Mouse (Mus musculus): ENCODE measurements around the gene Hsf2bp. TPM values are rescaled to one million over a fixed set of nuclear protein-coding genes. Genes with fewer than 3 reads are reported as not detected.

Hsf2bp gene
- polyA plus RNA-seq, 1 experiment from 2014 or later, result 0.95 TPM

- 76% methylated on average over 1 of the region's 1 CpGs for WGBS
- no peak for ATAC-seq (ENCODE audit: low FRiP score, low TSS enrichment)
- Histone ChIP-seq H3K9me3 (ENCODE audit: control insufficient read depth, low read length) (no peaks in the 10 kb centered on the region), H3K27me3 (ENCODE audit: control insufficient read depth, insufficient read depth, low read length) (no peaks in the 10 kb centered on the region), H3K4me1 (ENCODE audit: control insufficient read depth, insufficient read depth, low read length) (peaks cover 10% of the 10 kb centered on the region; the same call in 1 of the 2 replicates), H3K9ac (ENCODE audit: low read depth, low read length) (no peak overlapping the region), H3K4me3 (ENCODE audit: low read length) (no peak overlapping the region), H3K27ac (ENCODE audit: low read depth, low read length) (no peak overlapping the region), H3K4me2 (replicated peaks; ENCODE audit: low read depth, low read length) (no peak overlapping the region), H3K36me3 (ENCODE audit: control insufficient read depth, insufficient read depth, low read length) (no peaks in the 10 kb centered on the region)
Observed at GRCm38 (mm10) chr17:31966566-31966965, 69.6 kb downstream of the Hsf2bp start.

GRCm38 (mm10) chr17:31965623-31966022 is 70.5 kb downstream of the Hsf2bp start:
- peak overlapping the region; percentile 78; the same call in 1 of the 2 replicates for H3K27ac ChIP-seq (ENCODE audit: low read depth, low read length)
- no peak overlapping the region for H3K9ac ChIP-seq (ENCODE audit: low read depth, low read length)
- no peaks in the 10 kb centered on the region for H3K27me3 ChIP-seq (ENCODE audit: control insufficient read depth, insufficient read depth, low read length)
- peaks cover 10% of the 10 kb centered on the region; the same call in 1 of the 2 replicates for H3K4me1 ChIP-seq (ENCODE audit: control insufficient read depth, insufficient read depth, low read length)
- no peaks in the 10 kb centered on the region for H3K36me3 ChIP-seq (ENCODE audit: control insufficient read depth, insufficient read depth, low read length)
- H3K9me3 ChIP-seq (ENCODE audit: control insufficient read depth, low read length), result no peaks in the 10 kb centered on the region
- no peak overlapping the region for H3K4me2 ChIP-seq (replicated peaks; ENCODE audit: low read depth, low read length)
- ATAC-seq (ENCODE audit: low FRiP score, low TSS enrichment), result peak; percentile 43; the same call in 1 of the 2 replicates
- WGBS, result 41% methylated on average over 2 of the region's 2 CpGs
- H3K4me3 ChIP-seq (ENCODE audit: low read length), result no peak overlapping the region

GRCm38 (mm10) chr17:31962930-31963329 is 73.2 kb downstream of the Hsf2bp start:
- Histone ChIP-seq H3K4me2 (replicated peaks; ENCODE audit: low read depth, low read length) (no peak overlapping the region), H3K9me3 (ENCODE audit: control insufficient read depth, low read length) (no peaks in the 10 kb centered on the region), H3K9ac (ENCODE audit: low read depth, low read length) (no peak overlapping the region), H3K4me3 (ENCODE audit: low read length) (no peak overlapping the region), H3K4me1 (ENCODE audit: control insufficient read depth, insufficient read depth, low read length) (peaks cover 10% of the 10 kb centered on the region; the same call in 1 of the 2 replicates), H3K27me3 (ENCODE audit: control insufficient read depth, insufficient read depth, low read length) (no peaks in the 10 kb centered on the region), H3K36me3 (ENCODE audit: control insufficient read depth, insufficient read depth, low read length) (no peaks in the 10 kb centered on the region), H3K27ac (ENCODE audit: low read depth, low read length) (no peak overlapping the region)
- WGBS, result 87% methylated on average over 4 of the region's 4 CpGs
- no peak for ATAC-seq (ENCODE audit: low FRiP score, low TSS enrichment)

GRCm38 (mm10) chr17:31962281-31962680 is 73.9 kb downstream of the Hsf2bp start:
- Histone ChIP-seq H3K9ac (ENCODE audit: low read depth, low read length) (no peak overlapping the region), H3K4me1 (ENCODE audit: control insufficient read depth, insufficient read depth, low read length) (peaks cover 10% of the 10 kb centered on the region; the same call in 1 of the 2 replicates), H3K4me2 (replicated peaks; ENCODE audit: low read depth, low read length) (no peak overlapping the region), H3K36me3 (ENCODE audit: control insufficient read depth, insufficient read depth, low read length) (no peaks in the 10 kb centered on the region), H3K27ac (ENCODE audit: low read depth, low read length) (no peak overlapping the region), H3K9me3 (ENCODE audit: control insufficient read depth, low read length) (no peaks in the 10 kb centered on the region), H3K27me3 (ENCODE audit: control insufficient read depth, insufficient read depth, low read length) (no peaks in the 10 kb centered on the region), H3K4me3 (ENCODE audit: low read length) (no peak overlapping the region)
- WGBS, result 93% methylated on average over 5 of the region's 5 CpGs
- no peak for ATAC-seq (ENCODE audit: low FRiP score, low TSS enrichment)

- Histone ChIP-seq H3K27ac (ENCODE audit: low read depth, low read length) (no peak overlapping the region), H3K9ac (ENCODE audit: low read depth, low read length) (no peak overlapping the region), H3K4me3 (ENCODE audit: low read length) (no peak overlapping the region), H3K36me3 (ENCODE audit: control insufficient read depth, insufficient read depth, low read length) (no peaks in the 10 kb centered on the region), H3K4me2 (replicated peaks; ENCODE audit: low read depth, low read length) (no peak overlapping the region), H3K9me3 (ENCODE audit: control insufficient read depth, low read length) (no peaks in the 10 kb centered on the region), H3K27me3 (ENCODE audit: control insufficient read depth, insufficient read depth, low read length) (no peaks in the 10 kb centered on the region), H3K4me1 (ENCODE audit: control insufficient read depth, insufficient read depth, low read length) (no peaks in the 10 kb centered on the region)
- 89% methylated on average over 9 of the region's 9 CpGs for WGBS
- ATAC-seq (ENCODE audit: low FRiP score, low TSS enrichment), result no peak
Observed at GRCm38 (mm10) chr17:31954551-31955140, 81.5 kb downstream of the Hsf2bp start.

- ATAC-seq (ENCODE audit: low FRiP score, low TSS enrichment), result no peak
- Histone ChIP-seq H3K4me1 (ENCODE audit: control insufficient read depth, insufficient read depth, low read length) (no peaks in the 10 kb centered on the region), H3K36me3 (ENCODE audit: control insufficient read depth, insufficient read depth, low read length) (no peaks in the 10 kb centered on the region), H3K9ac (ENCODE audit: low read depth, low read length) (no peak overlapping the region), H3K4me3 (ENCODE audit: low read length) (no peak overlapping the region), H3K27ac (ENCODE audit: low read depth, low read length) (no peak overlapping the region), H3K27me3 (ENCODE audit: control insufficient read depth, insufficient read depth, low read length) (no peaks in the 10 kb centered on the region), H3K9me3 (ENCODE audit: control insufficient read depth, low read length) (no peaks in the 10 kb centered on the region), H3K4me2 (replicated peaks; ENCODE audit: low read depth, low read length) (no peak overlapping the region)
- WGBS, result 91% methylated on average over 1 of the region's 1 CpGs
Observed at GRCm38 (mm10) chr17:31949076-31949475, 87.1 kb downstream of the Hsf2bp start.

GRCm38 (mm10) chr17:31946436-31946835 is 89.7 kb downstream of the Hsf2bp start:
- 93% methylated on average over 9 of the region's 9 CpGs for WGBS

GRCm38 (mm10) chr17:31943881-31944539 is 92.1 kb downstream of the Hsf2bp start:
- H3K27me3 ChIP-seq (ENCODE audit: control insufficient read depth, insufficient read depth, low read length), result no peaks in the 10 kb centered on the region
- H3K27ac ChIP-seq (ENCODE audit: low read depth, low read length), result peak overlapping the region; percentile 51; the same call in 1 of the 2 replicates
- no peak overlapping the region for H3K4me2 ChIP-seq (replicated peaks; ENCODE audit: low read depth, low read length)
- WGBS, result 60% methylated on average over 10 of the region's 10 CpGs
- H3K4me1 ChIP-seq (ENCODE audit: control insufficient read depth, insufficient read depth, low read length), result peaks cover 6% of the 10 kb centered on the region; the same call in 1 of the 2 replicates
- peak overlapping the region; percentile 34; the same call in 1 of the 2 replicates for H3K9ac ChIP-seq (ENCODE audit: low read depth, low read length)
- no peaks in the 10 kb centered on the region for H3K9me3 ChIP-seq (ENCODE audit: control insufficient read depth, low read length)
- no peak overlapping the region for H3K4me3 ChIP-seq (ENCODE audit: low read length)
- ATAC-seq (ENCODE audit: low FRiP score, low TSS enrichment), result no peak
- H3K36me3 ChIP-seq (ENCODE audit: control insufficient read depth, insufficient read depth, low read length), result no peaks in the 10 kb centered on the region

More at GRCm38 (mm10) chr17:31946436-31946835, 89.7 kb downstream of the Hsf2bp start:
- ATAC-seq (ENCODE audit: low FRiP score, low TSS enrichment), result no peak
- H3K9ac ChIP-seq (ENCODE audit: low read depth, low read length), result no peak overlapping the region
- H3K9me3 ChIP-seq (ENCODE audit: control insufficient read depth, low read length), result no peaks in the 10 kb centered on the region
- H3K4me3 ChIP-seq (ENCODE audit: low read length), result no peak overlapping the region
- H3K27me3 ChIP-seq (ENCODE audit: control insufficient read depth, insufficient read depth, low read length), result no peaks in the 10 kb centered on the region
- no peaks in the 10 kb centered on the region for H3K4me1 ChIP-seq (ENCODE audit: control insufficient read depth, insufficient read depth, low read length)
- H3K27ac ChIP-seq (ENCODE audit: low read depth, low read length), result no peak overlapping the region
- no peak overlapping the region for H3K4me2 ChIP-seq (replicated peaks; ENCODE audit: low read depth, low read length)
- H3K36me3 ChIP-seq (ENCODE audit: control insufficient read depth, insufficient read depth, low read length), result no peaks in the 10 kb centered on the region

- Histone ChIP-seq H3K36me3 (ENCODE audit: control insufficient read depth, insufficient read depth, low read length) (no peaks in the 10 kb centered on the region), H3K4me3 (ENCODE audit: low read length) (no peak overlapping the region), H3K9me3 (ENCODE audit: control insufficient read depth, low read length) (no peaks in the 10 kb centered on the region), H3K27ac (ENCODE audit: low read depth, low read length) (no peak overlapping the region), H3K4me1 (ENCODE audit: control insufficient read depth, insufficient read depth, low read length) (peaks cover 25% of the 10 kb centered on the region; the same call in 1 of the 2 replicates), H3K27me3 (ENCODE audit: control insufficient read depth, insufficient read depth, low read length) (no peaks in the 10 kb centered on the region), H3K4me2 (replicated peaks; ENCODE audit: low read depth, low read length) (no peak overlapping the region), H3K9ac (ENCODE audit: low read depth, low read length) (no peak overlapping the region)
- 59% methylated on average over 4 of the region's 4 CpGs for WGBS
- no peak for ATAC-seq (ENCODE audit: low FRiP score, low TSS enrichment)
Observed at GRCm38 (mm10) chr17:31941616-31942015, 94.5 kb downstream of the Hsf2bp start.
